Mouse (Mus musculus) liver, embryonic 14.5 days (tissue): Measurements from ENCODE around the gene Cyp2s1.

Source experiments
- CTCF ChIP-seq: IDR thresholded peaks from 2 replicates; pipeline ENCODE4 v1.5.1; 2016; ENCODE audit warnings: antibody characterized with exemption, low read depth, control low read depth
- EP300 ChIP-seq: IDR thresholded peaks from 2 replicates; pipeline ENCODE4 v1.6.1; 2016; ENCODE audit warnings: antibody characterized with exemption, low read depth

- no peak for TF ChIP-seq EP300
- TF ChIP-seq CTCF, result no peak
Measured at GRCm38 (mm10) chr7:25840908-25841307, 24.2 kb upstream of the Cyp2s1 start.
